Mouse (Mus musculus): ENCODE measurements around the gene Il17re.

DNA sequence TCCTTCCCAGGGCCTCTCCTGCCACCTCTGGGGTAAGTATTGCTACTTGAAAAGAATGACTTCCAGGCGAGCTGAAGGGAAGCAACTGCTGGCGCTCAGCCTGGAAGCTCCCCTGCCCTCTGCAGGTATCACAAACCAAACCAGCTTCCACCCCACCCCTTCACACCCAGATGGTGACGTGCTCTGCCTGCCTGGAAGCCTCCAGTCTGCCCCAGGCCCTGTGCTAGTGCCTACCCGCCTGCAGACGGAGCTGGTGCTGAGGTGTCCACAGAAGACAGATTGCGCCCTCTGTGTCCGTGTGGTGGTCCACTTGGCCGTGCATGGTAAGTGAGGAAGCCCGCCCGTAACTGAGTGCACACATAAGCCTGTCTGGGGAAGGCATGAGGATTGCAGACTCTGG, 13.8 kb downstream of the Il17re start:
- TF ChIP-seq CTCF (IDR thresholded peaks at IDR 0.05), result peak; percentile 37; the same call in 1 of the 2 replicates
- TF ChIP-seq EP300 (IDR thresholded peaks at IDR 0.05), result no peak
